8 mouse cellular contexts compared by ENCODE assay signal in genomic region chr3:94366761-94367160, GRCm38 (mm10). TPM values are rescaled to one million over a fixed set of nuclear protein-coding genes. Genes with fewer than 3 reads are reported as not detected.
DNase-seq lines count a peak whose midpoint lies in the region; ATAC-seq and TF ChIP-seq lines count a peak whose summit lies in the region.
"Had no signal": no experiment of that assay in that cellular context is flagged by ENCODE, and none has a peak within 500 bp of the region (broad histone marks: within the 10 kb centered on the region; RNA-seq: fewer than 3 reads in every experiment).

No protein-coding gene starts in this region.

- peak; percentile 35; the same call in 1 of the 2 replicates for ATAC-seq in hindbrain, embryonic 15.5 days (ENCODE audit: low FRiP score, low read depth)
- peak; percentile 32 for ATAC-seq in midbrain, embryonic 12.5 days (ENCODE audit: low FRiP score, low read depth)

- H3K9me3 ChIP-seq in hindbrain, embryonic 15.5 days = no peaks in the 10 kb centered on the region
- no peaks in the 10 kb centered on the region for H3K9me3 ChIP-seq in midbrain, embryonic 12.5 days

- H3K4me1 ChIP-seq in hindbrain, embryonic 15.5 days (replicated peaks) = peaks cover 19% of the 10 kb centered on the region
- peaks cover 13% of the 10 kb centered on the region for H3K4me1 ChIP-seq in midbrain, embryonic 12.5 days
- H3K4me1 ChIP-seq in small intestine, adult 2 months (ENCODE audit: control insufficient read depth, insufficient read depth, insufficient read length, low read length) = peaks cover 28% of the 10 kb centered on the region

- WGBS in hindbrain, embryonic 15.5 days = 20% methylated on average over 3 of the region's 3 CpGs
- WGBS in midbrain, embryonic 12.5 days = 21% methylated on average over 3 of the region's 3 CpGs
- 9% methylated on average over 3 of the region's 3 CpGs for WGBS in small intestine, adult 2 months

- peak; percentile 79; the same call in 1 of the 2 replicates for TF ChIP-seq CTCF in small intestine, adult 2 months (IDR thresholded peaks at IDR 0.05; ENCODE audit: extremely low read depth, insufficient read length, insufficient replicate concordance, low read depth, low read length)

- peak; percentile 78 for DNase-seq in T-cell, adult 2 months (ENCODE audit: low spot score)
- peak; percentile 82 to 88 for DNase-seq in cerebellum, adult 18-20 months
- peak; percentile 85 for DNase-seq in forelimb bud, embryonic 11.5 days (ENCODE audit: low read depth, low spot score)
- peak; percentile 60 to 69 for DNase-seq in left cerebral cortex, adult 8-10 months (ENCODE audit: low spot score in 2 of 2)

- no peak overlapping the region for H3K9ac ChIP-seq in hindbrain, embryonic 15.5 days
- no peak overlapping the region for H3K9ac ChIP-seq in midbrain, embryonic 12.5 days (replicated peaks)

- no peaks in the 10 kb centered on the region for H3K36me3 ChIP-seq in hindbrain, embryonic 15.5 days
- H3K36me3 ChIP-seq in midbrain, embryonic 12.5 days = no peaks in the 10 kb centered on the region
- no peaks in the 10 kb centered on the region for H3K36me3 ChIP-seq in small intestine, adult 2 months (ENCODE audit: control insufficient read depth, insufficient read depth, low read length)

- no peak overlapping the region for H3K27ac ChIP-seq in hindbrain, embryonic 15.5 days (replicated peaks)
- no peak overlapping the region for H3K27ac ChIP-seq in midbrain, embryonic 12.5 days (replicated peaks)
- H3K27ac ChIP-seq in small intestine, adult 2 months (ENCODE audit: insufficient read depth, low read depth, low read length) = peak overlapping the region; percentile 93; the same call in 1 of the 2 replicates

- no peak for TF ChIP-seq POLR2A in small intestine, adult 2 months (IDR thresholded peaks at IDR 0.05; ENCODE audit: low read depth, low read length)

- peaks cover 2% of the 10 kb centered on the region for H3K27me3 ChIP-seq in hindbrain, embryonic 15.5 days
- H3K27me3 ChIP-seq in midbrain, embryonic 12.5 days = peaks cover 50% of the 10 kb centered on the region
- no peaks in the 10 kb centered on the region; the same call in 1 of the 2 replicates for H3K27me3 ChIP-seq in small intestine, adult 2 months (ENCODE audit: control insufficient read depth, insufficient read depth, low read length)

- H3K4me3 ChIP-seq in hindbrain, embryonic 15.5 days = no peak overlapping the region
- H3K4me3 ChIP-seq in midbrain, embryonic 12.5 days = no peak overlapping the region
- no peak overlapping the region for H3K4me3 ChIP-seq in small intestine, adult 2 months (ENCODE audit: low read depth, low read length)

- no peak overlapping the region for H3K4me2 ChIP-seq in hindbrain, embryonic 15.5 days
- no peak overlapping the region for H3K4me2 ChIP-seq in midbrain, embryonic 12.5 days (replicated peaks)

RNA-seq across cellular contexts. Expression of gene C2cd4d, which starts 4.5 kb away (rescaled TPM):
- polyA plus RNA-seq in hindbrain, embryonic 15.5 days (2015; fragmentation: Nextera tagmentation; extraction: Ambion mirVana) = 2.4 and 3.3 TPM in 2 replicates
- under 1 TPM in 2 of 4 experiments, not detected in 2; 0.25 to 0.58 TPM for total RNA-seq in left cerebral cortex, adult 8-10 months (2022)
- polyA plus RNA-seq in midbrain, embryonic 12.5 days (2016; fragmentation: Nextera tagmentation; extraction: Ambion mirVana) = 1.9 and 3.3 TPM in 2 replicates
- 1.4 and 3.7 TPM in 2 replicates for polyA plus RNA-seq in small intestine, adult 2 months (2012; rRNA removed)
- total RNA-seq: neutrophil, adult 5-6 weeks had no signal

RNA-seq across cellular contexts. Expression of gene Rorc, which starts 5.8 kb away (rescaled TPM):
- 0.49 TPM in 2 replicates for polyA plus RNA-seq in hindbrain, embryonic 15.5 days (2015; fragmentation: Nextera tagmentation; extraction: Ambion mirVana)
- total RNA-seq in left cerebral cortex, adult 8-10 months (2022) = 1 to 10 TPM; 1.3 to 2.6 (median 2.0) TPM
- 0.18 and 0.28 TPM in 2 replicates for polyA plus RNA-seq in midbrain, embryonic 12.5 days (2016; fragmentation: Nextera tagmentation; extraction: Ambion mirVana)
- polyA plus RNA-seq in small intestine, adult 2 months (2012; rRNA removed) = 10.2 and 28.3 TPM in 2 replicates

RNA-seq across cellular contexts. Expression of gene Them5, which starts 24.9 kb away (rescaled TPM):
- 0.19 and 0.21 TPM in 2 replicates for polyA plus RNA-seq in hindbrain, embryonic 15.5 days (2015; fragmentation: Nextera tagmentation; extraction: Ambion mirVana)
- not detected for total RNA-seq in left cerebral cortex, adult 8-10 months (2022)
- polyA plus RNA-seq in midbrain, embryonic 12.5 days (2016; fragmentation: Nextera tagmentation; extraction: Ambion mirVana) = not detected in 2 replicates
- not detected in 2 replicates for polyA plus RNA-seq in small intestine, adult 2 months (2012; rRNA removed)
- total RNA-seq: neutrophil, adult 5-6 weeks had no signal

RNA-seq across cellular contexts. Expression of gene Lingo4, which starts 31.6 kb away (rescaled TPM):
- polyA plus RNA-seq in hindbrain, embryonic 15.5 days (2015; fragmentation: Nextera tagmentation; extraction: Ambion mirVana) = 1.7 and 1.8 TPM in 2 replicates
- total RNA-seq in left cerebral cortex, adult 8-10 months (2022) = 1 to 10 TPM in 3 of 4 experiments, under 1 TPM in 1; 0.97 to 1.2 (median 1.1) TPM
- polyA plus RNA-seq in midbrain, embryonic 12.5 days (2016; fragmentation: Nextera tagmentation; extraction: Ambion mirVana) = 0.68 and 0.71 TPM in 2 replicates
- polyA plus RNA-seq in small intestine, adult 2 months (2012; rRNA removed) = 0.23 and 0.42 TPM in 2 replicates
- total RNA-seq: neutrophil, adult 5-6 weeks had no signal

RNA-seq across cellular contexts. Expression of gene Tdrkh, which starts 46.3 kb away (rescaled TPM):
- polyA plus RNA-seq in hindbrain, embryonic 15.5 days (2015; fragmentation: Nextera tagmentation; extraction: Ambion mirVana) = 50.7 and 53.5 TPM in 2 replicates
- total RNA-seq in left cerebral cortex, adult 8-10 months (2022) = 10 to 100 TPM; 38.3 to 42.1 (median 41.7) TPM
- polyA plus RNA-seq in midbrain, embryonic 12.5 days (2016; fragmentation: Nextera tagmentation; extraction: Ambion mirVana) = 54.7 and 63.6 TPM in 2 replicates
- polyA plus RNA-seq in small intestine, adult 2 months (2012; rRNA removed) = not detected in 2 replicates
